Mouse (Mus musculus): ENCODE results near the gene Nr2f2. TPM values are rescaled to one million over a fixed set of nuclear protein-coding genes. Genes with fewer than 3 reads are reported as not detected.

The Nr2f2 gene
- polyA plus RNA-seq, 1 experiment from 2014 or later, result 120 TPM

DNA sequence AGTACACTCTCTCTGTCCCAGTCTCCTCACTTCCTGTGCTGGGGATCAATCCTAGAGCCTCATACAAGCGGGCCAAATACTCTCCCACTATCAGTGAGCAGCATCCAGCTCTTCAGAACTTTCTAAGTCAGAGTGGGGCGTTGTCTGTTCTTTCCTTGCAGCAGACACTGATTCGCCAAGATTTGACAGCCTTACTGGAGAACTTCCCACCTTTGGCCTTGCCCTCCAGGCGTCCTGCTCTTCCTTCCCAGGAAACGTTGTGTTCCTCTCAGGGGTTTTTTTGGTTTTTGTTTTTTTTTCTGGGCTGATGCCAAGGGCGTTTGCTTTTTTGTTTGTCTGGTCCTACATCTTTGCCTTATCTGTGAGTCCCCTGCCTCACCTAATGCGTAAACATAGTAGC is 60.8 kb downstream of the Nr2f2 start:
- DNase-seq (ENCODE audit: low spot score) (no peak), ATAC-seq (ENCODE audit: low FRiP score) (no peak)
- Histone ChIP-seq H3K9ac (ENCODE audit: low read depth, low read length) (no peak overlapping the region), H3K4me2 (replicated peaks; ENCODE audit: low read depth, low read length) (no peak overlapping the region), H3K27ac (ENCODE audit: low read depth, low read length) (no peak overlapping the region), H3K27me3 (ENCODE audit: control insufficient read depth, insufficient read depth, low read length) (no peaks in the 10 kb centered on the region), H3K9me3 (ENCODE audit: control insufficient read depth, low read length) (no peaks in the 10 kb centered on the region), H3K36me3 (ENCODE audit: control insufficient read depth, insufficient read depth, low read length) (no peaks in the 10 kb centered on the region), H3K4me1 (replicated peaks; ENCODE audit: control insufficient read depth, insufficient read depth, low read length) (no peaks in the 10 kb centered on the region), H3K4me3 (ENCODE audit: low read depth, low read length) (no peak overlapping the region)
- WGBS, result 62% methylated on average over 7 of the region's 7 CpGs

DNA sequence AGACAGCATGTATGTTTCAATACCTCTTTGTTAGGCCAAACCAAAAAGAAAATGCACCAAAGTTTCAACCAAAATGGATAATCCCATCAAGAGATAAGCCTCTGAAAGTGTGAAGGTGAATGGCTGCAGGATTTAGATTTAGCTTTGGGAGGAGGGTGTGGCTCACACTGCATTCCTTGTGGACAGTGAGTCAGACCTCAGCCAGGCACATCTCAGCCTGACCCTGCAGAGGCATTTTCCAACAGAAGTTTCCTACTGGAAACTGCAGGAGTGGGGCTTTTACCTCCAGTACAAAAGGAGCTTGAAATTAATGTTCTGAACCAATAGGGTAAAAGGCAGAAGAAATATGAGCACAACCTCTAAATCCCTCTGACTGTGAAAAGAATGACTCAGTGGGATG is 62.1 kb downstream of the Nr2f2 start:
- Histone ChIP-seq H3K27me3 (ENCODE audit: control insufficient read depth, insufficient read depth, low read length) (no peaks in the 10 kb centered on the region), H3K36me3 (ENCODE audit: control insufficient read depth, insufficient read depth, low read length) (no peaks in the 10 kb centered on the region), H3K4me3 (ENCODE audit: low read depth, low read length) (no peak overlapping the region), H3K27ac (ENCODE audit: low read depth, low read length) (no peak overlapping the region), H3K9me3 (ENCODE audit: control insufficient read depth, low read length) (no peaks in the 10 kb centered on the region), H3K4me1 (replicated peaks; ENCODE audit: control insufficient read depth, insufficient read depth, low read length) (no peaks in the 10 kb centered on the region), H3K9ac (ENCODE audit: low read depth, low read length) (no peak overlapping the region), H3K4me2 (replicated peaks; ENCODE audit: low read depth, low read length) (no peak overlapping the region)
- ATAC-seq (ENCODE audit: low FRiP score) (no peak), DNase-seq (ENCODE audit: low spot score) (no peak)

Data from hindbrain, embryonic 11.5 days (tissue).